Mouse (Mus musculus): ENCODE results near the gene Nup160. TPM values are rescaled to one million over a fixed set of nuclear protein-coding genes. Genes with fewer than 3 reads are reported as not detected.

The Nup160 gene
- polyA plus RNA-seq, 2 experiments: 19.9 to 32.4 TPM

DNA sequence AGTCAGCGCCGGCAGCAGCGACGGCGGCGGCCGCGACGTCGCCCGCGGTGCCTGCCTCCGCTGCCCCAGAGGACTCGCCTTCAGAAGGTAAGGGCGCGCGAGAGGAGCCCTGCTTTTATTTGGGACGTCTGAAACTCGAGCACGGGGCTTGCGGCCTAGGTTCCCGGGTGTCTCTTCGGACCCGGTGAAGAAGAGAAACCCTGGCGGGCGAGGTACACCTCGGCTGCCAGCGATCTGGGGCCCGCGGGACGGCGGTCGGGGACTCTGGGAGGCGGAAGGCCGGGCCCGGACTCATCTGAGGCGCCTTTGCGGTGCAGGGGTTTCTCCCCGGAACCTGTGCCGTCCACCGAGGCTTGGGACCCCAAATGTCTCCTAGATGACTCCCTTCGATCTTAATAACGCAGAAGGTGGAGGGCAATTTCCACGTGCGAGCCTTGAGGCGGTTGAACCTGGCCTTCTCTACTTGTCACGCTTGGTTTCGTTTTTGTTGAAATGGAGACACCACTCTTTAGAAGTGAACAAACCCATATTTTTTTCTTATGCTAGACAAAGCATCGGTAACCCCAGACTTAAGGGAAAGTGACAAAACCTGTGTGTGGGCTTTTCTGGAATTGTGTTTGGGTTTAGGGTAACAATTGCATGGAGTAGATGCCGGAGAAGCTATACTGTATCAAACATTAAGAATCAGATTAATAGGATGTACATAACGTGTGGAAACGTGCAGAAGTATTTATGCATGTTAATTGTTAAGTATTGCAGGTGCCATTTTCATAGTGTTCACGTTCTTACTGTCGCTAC is 68.9 kb downstream of the Nup160 start:
- Histone ChIP-seq H3K27ac (peak overlapping the region; percentile 84), H3K4me2 (ENCODE audit: low read depth) (peak overlapping the region; percentile 88), H3K9ac (replicated peaks) (peak overlapping the region; percentile 94), H3K4me1 (replicated peaks; ENCODE audit: control insufficient read depth in 2 of 2, insufficient read depth in 2 of 2, low read length in 1 of 2) (peaks cover 11 to 17% of the 10 kb centered on the region in 2 experiments; a peak in 3 of 4 replicates), H3K36me3 (replicated peaks; ENCODE audit: control insufficient read depth, insufficient read depth, low read depth) (peaks cover 15% of the 10 kb centered on the region), H3K9me3 (ENCODE audit: control insufficient read depth, low read length) (no peaks in the 10 kb centered on the region), H3K27me3 (ENCODE audit: control insufficient read depth, insufficient read depth, low read length) (no peaks in the 10 kb centered on the region), H3K4me3 (ENCODE audit: insufficient read depth in 1 of 2, low read depth in 2 of 2, low read length in 2 of 2) (peak overlapping the region; percentile 85 to 97)
- DNase-seq (ENCODE audit: low read depth in 3 of 3, low spot score in 3 of 3): peak in 2 of 3 experiments; percentile 20 to 29
- WGBS (ENCODE audit: insufficient replicate concordance): under 1% methylated on average over 54 of the region's 54 CpGs
- peak; percentile 51 for ATAC-seq (ENCODE audit: insufficient read depth)
- TF ChIP-seq EP300 (IDR thresholded peaks at IDR 0.05; ENCODE audit: low read depth) (no peak), CTCF (IDR thresholded peaks at IDR 0.05; ENCODE audit: low read depth) (no peak)

DNA sequence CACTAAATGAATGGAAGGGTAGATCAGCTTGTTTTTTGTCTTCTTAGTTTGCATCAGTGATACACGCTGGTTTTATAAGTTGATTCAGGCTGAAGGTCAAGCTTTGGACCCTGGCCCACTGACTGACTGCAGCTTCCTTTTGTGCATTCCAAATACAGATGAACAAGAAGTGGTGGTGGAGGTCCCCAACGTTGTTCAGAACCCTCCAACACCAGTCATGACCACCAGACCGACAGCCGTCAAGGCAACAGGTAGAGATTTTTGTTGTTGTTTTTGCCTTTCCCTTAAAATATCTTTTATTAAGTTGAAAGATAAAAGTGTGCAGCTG is 69.5 kb downstream of the Nup160 start:
- Histone ChIP-seq H3K27ac (peak overlapping the region; percentile 84), H3K4me3 (ENCODE audit: insufficient read depth in 1 of 2, low read depth in 2 of 2, low read length in 2 of 2) (peak overlapping the region; percentile 85 to 97), H3K9me3 (ENCODE audit: control insufficient read depth, low read length) (no peaks in the 10 kb centered on the region), H3K9ac (replicated peaks) (peak overlapping the region; percentile 94), H3K4me1 (replicated peaks; ENCODE audit: control insufficient read depth in 2 of 2, insufficient read depth in 2 of 2, low read length in 1 of 2) (peaks cover 11 to 17% of the 10 kb centered on the region in 2 experiments; a peak in 3 of 4 replicates), H3K36me3 (replicated peaks; ENCODE audit: control insufficient read depth, insufficient read depth, low read depth) (peaks cover 21% of the 10 kb centered on the region), H3K4me2 (ENCODE audit: low read depth) (peak overlapping the region; percentile 88), H3K27me3 (ENCODE audit: control insufficient read depth, insufficient read depth, low read length) (no peaks in the 10 kb centered on the region)
- no peak for ATAC-seq (ENCODE audit: insufficient read depth)
- DNase-seq (ENCODE audit: low read depth in 3 of 3, low spot score in 3 of 3): no peak
- TF ChIP-seq CTCF (IDR thresholded peaks at IDR 0.05; ENCODE audit: low read depth): no peak
- no peak for TF ChIP-seq EP300 (IDR thresholded peaks at IDR 0.05; ENCODE audit: low read depth)
- 7% methylated on average over 4 of the region's 4 CpGs for WGBS (ENCODE audit: insufficient replicate concordance)

DNA sequence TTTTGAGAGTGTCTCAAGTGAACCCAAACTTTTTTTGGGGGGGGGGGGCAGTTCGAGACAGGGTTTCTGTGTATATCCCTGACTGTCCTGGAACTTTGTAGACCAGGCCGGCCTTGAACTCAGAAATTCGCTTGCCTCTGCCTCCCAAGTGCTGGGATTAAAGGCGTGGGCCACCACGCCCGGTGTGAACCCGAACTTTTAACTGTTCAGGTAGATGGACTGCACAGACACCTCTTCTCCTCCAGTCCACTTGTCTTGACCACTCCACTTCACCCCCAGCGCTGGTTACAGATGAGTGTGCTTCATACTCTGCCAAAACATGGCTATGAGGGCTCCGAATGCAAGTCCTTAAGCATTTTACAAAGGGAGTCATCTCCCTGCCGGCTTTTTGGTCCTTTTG is 70.1 kb downstream of the Nup160 start:
- peak overlapping the region; percentile 94 for H3K9ac ChIP-seq (replicated peaks)
- no peaks in the 10 kb centered on the region for H3K27me3 ChIP-seq (ENCODE audit: control insufficient read depth, insufficient read depth, low read length)
- DNase-seq (ENCODE audit: low read depth in 3 of 3, low spot score in 3 of 3) (no peak), ATAC-seq (ENCODE audit: insufficient read depth) (no peak)
- peaks cover 11 to 17% of the 10 kb centered on the region in 2 experiments; a peak in 3 of 4 replicates for H3K4me1 ChIP-seq (replicated peaks; ENCODE audit: control insufficient read depth in 2 of 2, insufficient read depth in 2 of 2, low read length in 1 of 2)
- H3K4me3 ChIP-seq (ENCODE audit: insufficient read depth in 1 of 2, low read depth in 2 of 2, low read length in 2 of 2): peak overlapping the region; percentile 36 to 85; a peak in 3 of 4 replicates
- no peaks in the 10 kb centered on the region for H3K9me3 ChIP-seq (ENCODE audit: control insufficient read depth, low read length)
- no peak overlapping the region for H3K27ac ChIP-seq
- WGBS (ENCODE audit: insufficient replicate concordance): 78% methylated on average over 10 of the region's 10 CpGs
- TF ChIP-seq CTCF (IDR thresholded peaks at IDR 0.05; ENCODE audit: low read depth) (no peak), EP300 (IDR thresholded peaks at IDR 0.05; ENCODE audit: low read depth) (no peak)
- peak overlapping the region; percentile 88 for H3K4me2 ChIP-seq (ENCODE audit: low read depth)
- peaks cover 22% of the 10 kb centered on the region for H3K36me3 ChIP-seq (replicated peaks; ENCODE audit: control insufficient read depth, insufficient read depth, low read depth)

GRCm38 (mm10) chr2:90749676-90750459 is 72.9 kb downstream of the Nup160 start:
- WGBS (ENCODE audit: insufficient replicate concordance): 59% methylated on average over 6 of the region's 6 CpGs
- H3K9ac ChIP-seq (replicated peaks): no peak overlapping the region
- no peak for ATAC-seq (ENCODE audit: insufficient read depth)
- no peaks in the 10 kb centered on the region for H3K27me3 ChIP-seq (ENCODE audit: control insufficient read depth, insufficient read depth, low read length)
- peaks cover 6 to 12% of the 10 kb centered on the region in 2 experiments; a peak in 3 of 4 replicates for H3K4me1 ChIP-seq (replicated peaks; ENCODE audit: control insufficient read depth in 2 of 2, insufficient read depth in 2 of 2, low read length in 1 of 2)
- no peak overlapping the region for H3K27ac ChIP-seq
- H3K4me3 ChIP-seq (ENCODE audit: insufficient read depth in 1 of 2, low read depth in 2 of 2, low read length in 2 of 2): no peak overlapping the region
- no peak for DNase-seq (ENCODE audit: low read depth in 3 of 3, low spot score in 3 of 3)
- TF ChIP-seq EP300 (IDR thresholded peaks at IDR 0.05; ENCODE audit: low read depth): no peak
- no peak for TF ChIP-seq CTCF (IDR thresholded peaks at IDR 0.05; ENCODE audit: low read depth)
- H3K4me2 ChIP-seq (ENCODE audit: low read depth): no peak overlapping the region
- H3K36me3 ChIP-seq (replicated peaks; ENCODE audit: control insufficient read depth, insufficient read depth, low read depth): peaks cover 48% of the 10 kb centered on the region
- no peaks in the 10 kb centered on the region for H3K9me3 ChIP-seq (ENCODE audit: control insufficient read depth, low read length)

GRCm38 (mm10) chr2:90753565-90753964 is 76.5 kb downstream of the Nup160 start:
- Histone ChIP-seq H3K9ac (replicated peaks) (no peak overlapping the region), H3K4me3 (ENCODE audit: insufficient read depth in 1 of 2, low read depth in 2 of 2, low read length in 2 of 2) (no peak overlapping the region), H3K4me2 (ENCODE audit: low read depth) (no peak overlapping the region), H3K4me1 (replicated peaks; ENCODE audit: control insufficient read depth in 2 of 2, insufficient read depth in 2 of 2, low read length in 1 of 2) (peaks cover 0 to 5% of the 10 kb centered on the region in 2 experiments; a peak in 3 of 4 replicates), H3K27ac (no peak overlapping the region), H3K9me3 (ENCODE audit: control insufficient read depth, low read length) (no peaks in the 10 kb centered on the region), H3K36me3 (replicated peaks; ENCODE audit: control insufficient read depth, insufficient read depth, low read depth) (peaks cover 72% of the 10 kb centered on the region), H3K27me3 (ENCODE audit: control insufficient read depth, insufficient read depth, low read length) (no peaks in the 10 kb centered on the region)
- WGBS (ENCODE audit: insufficient replicate concordance): 85% methylated on average over 2 of the region's 2 CpGs
- DNase-seq (ENCODE audit: low read depth in 3 of 3, low spot score in 3 of 3) (no peak), ATAC-seq (ENCODE audit: insufficient read depth) (no peak)
- TF ChIP-seq EP300 (IDR thresholded peaks at IDR 0.05; ENCODE audit: low read depth): no peak
- TF ChIP-seq CTCF (IDR thresholded peaks at IDR 0.05; ENCODE audit: low read depth): no peak
